Mouse (Mus musculus) embryonic fibroblast, embryonic 13.5 days (primary cell): Measurements from ENCODE around the gene Cdc42.

Source experiments
- CTCF ChIP-seq: IDR thresholded peaks from 2 replicates; pipeline ENCODE4 v1.5.1; 2011; ENCODE audit warnings: mild to moderate bottlenecking, control low read depth, low read length, moderate library complexity, borderline replicate concordance; ENCODE audit not compliant: insufficient read depth
- POLR2A ChIP-seq: IDR thresholded peaks from 2 replicates; pipeline ENCODE4 v1.6.1; 2011; ENCODE audit warnings: low read depth, mild to moderate bottlenecking, control low read depth, low read length, moderate library complexity

GRCm38 (mm10) chr4:137393378-137394135, 36.0 kb upstream of the Cdc42 start:
- TF ChIP-seq CTCF (no peak), POLR2A (no peak)
